Comparison of ENCODE assay signal across 8 mouse cellular contexts in genomic region chr7:44553826-44554225, GRCm38 (mm10). TPM values are rescaled to one million over a fixed set of nuclear protein-coding genes. Genes with fewer than 3 reads are reported as not detected.
A peak's percentile ranks its signal among the peaks of the same experiment; 100 is the strongest.
DNase-seq lines count a peak whose midpoint lies in the region; ATAC-seq and TF ChIP-seq lines count a peak whose summit lies in the region.

Nr1h2 (minus strand) TSS chr7:44553951.

- H3K36me3 ChIP-seq in E14TG2a.4 (ENCODE audit: insufficient read depth, low read length), result peaks cover 43% of the 10 kb centered on the region
- H3K36me3 ChIP-seq in forebrain, embryonic 12.5 days (replicated peaks), result peaks cover 29% of the 10 kb centered on the region
- peaks cover 28% of the 10 kb centered on the region for H3K36me3 ChIP-seq in heart, postnatal 0 days (replicated peaks; ENCODE audit: control insufficient read depth, insufficient read depth, low read length)
- peaks cover 32% of the 10 kb centered on the region for H3K36me3 ChIP-seq in liver, embryonic 16.5 days (ENCODE audit: control insufficient read depth, insufficient read depth)
- H3K36me3 ChIP-seq in neural tube, embryonic 13.5 days, result peaks cover 33% of the 10 kb centered on the region
- H3K36me3 ChIP-seq in testis, adult 2 months (ENCODE audit: control insufficient read depth, insufficient read depth, low read length), result no peaks in the 10 kb centered on the region; the same call in 1 of the 2 replicates

- WGBS in forebrain, embryonic 12.5 days, result under 1% methylated on average over 22 of the region's 22 CpGs
- under 1% methylated on average over 22 of the region's 22 CpGs for WGBS in heart, postnatal 0 days
- WGBS in liver, embryonic 16.5 days (ENCODE audit: insufficient replicate concordance), result under 1% methylated on average over 22 of the region's 22 CpGs
- WGBS in neural tube, embryonic 13.5 days, result under 1% methylated on average over 22 of the region's 22 CpGs

- no peak for TF ChIP-seq CTCF in E14TG2a.4 (conservative IDR thresholded peaks at IDR 0.05; ENCODE audit: low read length)
- TF ChIP-seq CTCF in heart, postnatal 0 days (IDR thresholded peaks at IDR 0.05; ENCODE audit: low read depth), result no peak
- TF ChIP-seq CTCF in testis, adult 2 months (IDR thresholded peaks at IDR 0.05; ENCODE audit: control insufficient read depth, insufficient read depth, insufficient replicate concordance, low read depth, low read length), result no peak

- peak within 1 kb of the TSS; percentile 69 for H3K4me2 ChIP-seq in forebrain, embryonic 12.5 days
- H3K4me2 ChIP-seq in heart, postnatal 0 days (ENCODE audit: low read depth, low read length), result peak within 1 kb of the TSS; percentile 88
- H3K4me2 ChIP-seq in liver, embryonic 16.5 days (ENCODE audit: low read depth, low read length), result peak within 1 kb of the TSS; percentile 66
- peak within 1 kb of the TSS; percentile 64 for H3K4me2 ChIP-seq in neural tube, embryonic 13.5 days

- H3K9ac ChIP-seq in forebrain, embryonic 12.5 days, result peak within 1 kb of the TSS; percentile 59; the same call in 1 of the 2 replicates
- H3K9ac ChIP-seq in heart, postnatal 0 days (replicated peaks; ENCODE audit: low read depth, low read length), result peak within 1 kb of the TSS; percentile 86
- H3K9ac ChIP-seq in liver, embryonic 16.5 days (ENCODE audit: low read depth, low read length), result peak within 1 kb of the TSS; percentile 74
- H3K9ac ChIP-seq in neural tube, embryonic 13.5 days, result peak within 1 kb of the TSS; percentile 70

- DNase-seq in c-Kit-positive CD71-positive TER-119-positive erythroid progenitor cells, embryonic 14.5 days (ENCODE audit: low spot score), result peak; percentile 92
- DNase-seq in heart, postnatal 0 days (ENCODE audit: low spot score), result peak; percentile 96
- peak; percentile 98 for DNase-seq in kidney, postnatal 4 days

- peak within 1 kb of the TSS; percentile 100 for H3K4me3 ChIP-seq in E14TG2a.4 (replicated peaks; ENCODE audit: low read length)
- peak within 1 kb of the TSS; percentile 88 for H3K4me3 ChIP-seq in forebrain, embryonic 12.5 days (replicated peaks)
- peak within 1 kb of the TSS; percentile 100 for H3K4me3 ChIP-seq in heart, postnatal 0 days (ENCODE audit: low read depth, low read length)
- peak within 1 kb of the TSS; percentile 80 for H3K4me3 ChIP-seq in liver, embryonic 16.5 days (ENCODE audit: low read depth, low read length)
- H3K4me3 ChIP-seq in neural tube, embryonic 13.5 days, result peak within 1 kb of the TSS; percentile 70
- H3K4me3 ChIP-seq in testis, adult 2 months (ENCODE audit: control insufficient read depth, low read depth, low read length), result peak within 1 kb of the TSS; percentile 100

- peaks cover 82% of the 10 kb centered on the region for H3K4me1 ChIP-seq in E14TG2a.4 (replicated peaks; ENCODE audit: low read depth, low read length)
- H3K4me1 ChIP-seq in forebrain, embryonic 12.5 days, result peaks cover 12% of the 10 kb centered on the region
- H3K4me1 ChIP-seq in heart, postnatal 0 days (ENCODE audit: control insufficient read depth, insufficient read depth), result peaks cover 4% of the 10 kb centered on the region; the same call in 1 of the 2 replicates
- peaks cover 13% of the 10 kb centered on the region for H3K4me1 ChIP-seq in liver, embryonic 16.5 days (ENCODE audit: control insufficient read depth, low read depth, low read length)
- H3K4me1 ChIP-seq in neural tube, embryonic 13.5 days (replicated peaks), result peaks cover 17% of the 10 kb centered on the region
- no peaks in the 10 kb centered on the region; the same call in none of the 2 replicates for H3K4me1 ChIP-seq in testis, adult 2 months (ENCODE audit: control insufficient read depth, insufficient read depth, low read length)

- TF ChIP-seq POLR2A in testis, adult 2 months (IDR thresholded peaks at IDR 0.05; ENCODE audit: control insufficient read depth, low read depth, low read length), result peak; percentile 52; the same call in 1 of the 2 replicates

- ATAC-seq in forebrain, embryonic 12.5 days (ENCODE audit: low FRiP score), result peak; percentile 82
- ATAC-seq in heart, postnatal 0 days (ENCODE audit: insufficient read depth, low read depth), result peak; percentile 89
- ATAC-seq in liver, embryonic 16.5 days (ENCODE audit: low read depth), result peak; percentile 85
- peak; percentile 84 for ATAC-seq in neural tube, embryonic 13.5 days (ENCODE audit: low read depth)

- H3K27ac ChIP-seq in forebrain, embryonic 12.5 days, result peak within 1 kb of the TSS; percentile 93
- peak within 1 kb of the TSS; percentile 99 for H3K27ac ChIP-seq in heart, postnatal 0 days (ENCODE audit: low read depth)
- peak within 1 kb of the TSS; percentile 96 for H3K27ac ChIP-seq in liver, embryonic 16.5 days (ENCODE audit: low read length)
- peak within 1 kb of the TSS; percentile 91 for H3K27ac ChIP-seq in neural tube, embryonic 13.5 days (replicated peaks)
- peak within 1 kb of the TSS; percentile 96 for H3K27ac ChIP-seq in testis, adult 2 months (ENCODE audit: control insufficient read depth, insufficient read depth, low read depth, low read length)

- H3K27me3 ChIP-seq in E14TG2a.4 (ENCODE audit: insufficient read depth, low read length), result no peaks in the 10 kb centered on the region
- peaks cover 4% of the 10 kb centered on the region; the same call in 1 of the 2 replicates for H3K27me3 ChIP-seq in forebrain, embryonic 12.5 days
- H3K27me3 ChIP-seq in heart, postnatal 0 days (ENCODE audit: control insufficient read depth, insufficient read depth, low read length), result no peaks in the 10 kb centered on the region
- H3K27me3 ChIP-seq in liver, embryonic 16.5 days (ENCODE audit: control insufficient read depth, insufficient read depth, low read depth, low read length), result no peaks in the 10 kb centered on the region
- H3K27me3 ChIP-seq in neural tube, embryonic 13.5 days, result peaks cover 12% of the 10 kb centered on the region; the same call in 1 of the 2 replicates
- no peaks in the 10 kb centered on the region for H3K27me3 ChIP-seq in testis, adult 2 months (ENCODE audit: control insufficient read depth, insufficient read depth, low read length)

- H3K9me3 ChIP-seq in E14TG2a.4 (ENCODE audit: low read length), result no peaks in the 10 kb centered on the region
- H3K9me3 ChIP-seq in forebrain, embryonic 12.5 days, result no peaks in the 10 kb centered on the region
- H3K9me3 ChIP-seq in heart, postnatal 0 days (replicated peaks; ENCODE audit: control insufficient read depth, low read length), result no peaks in the 10 kb centered on the region
- H3K9me3 ChIP-seq in liver, embryonic 16.5 days (replicated peaks; ENCODE audit: control insufficient read depth, low read length), result no peaks in the 10 kb centered on the region
- no peaks in the 10 kb centered on the region for H3K9me3 ChIP-seq in neural tube, embryonic 13.5 days

- TF ChIP-seq EP300 in heart, postnatal 0 days (IDR thresholded peaks at IDR 0.05; ENCODE audit: low read depth), result peak; percentile 55; the same call in 1 of the 2 replicates

RNA-seq across cellular contexts. Expression of gene Nr1h2, which starts in this region (rescaled TPM):
- polyA plus RNA-seq in forebrain, embryonic 12.5 days (2016; fragmentation: Nextera tagmentation; extraction: Ambion mirVana), result 72.7 and 73.5 TPM in 2 replicates
- 60.9 and 70.3 TPM in 2 replicates for total RNA-seq in heart, postnatal 0 days (2014; rRNA removed; ENCODE audit: low replicate concordance)
- 50.1 and 51.3 TPM in 2 replicates for polyA plus RNA-seq in heart, postnatal 0 days (2015; fragmentation: Nextera tagmentation; extraction: Ambion mirVana)
- polyA plus RNA-seq in liver, embryonic 16.5 days (2015; fragmentation: Nextera tagmentation; extraction: Ambion mirVana), result 41.0 and 45.9 TPM in 2 replicates
- polyA plus RNA-seq in neural tube, embryonic 13.5 days (2015; fragmentation: Nextera tagmentation; extraction: Ambion mirVana), result 60.1 and 65.2 TPM in 2 replicates
- polyA plus RNA-seq in testis, adult 2 months (2012; rRNA removed), result 72.1 and 77.1 TPM in 2 replicates

Comparison
In these comparisons a context has a peak if more than half of its experiments do, and no peak if none do; other contexts are left out.
1. Peak in every context shown above with its lines: DNase-seq, ATAC-seq, H3K4me3 ChIP-seq and H3K27ac ChIP-seq.